Mouse (Mus musculus) inflammation-experienced regulatory T-cells, adult 6 months (primary cell): Measurements from ENCODE around the gene Trim75. TPM values are rescaled to one million over a fixed set of nuclear protein-coding genes. Genes with fewer than 3 reads are reported as not detected.
A peak's percentile ranks its signal among the peaks of the same experiment; 100 is the strongest.
"Not testable (repeated sequence)": the region's sequence is repeated elsewhere in the genome, so short reads cannot be mapped to it uniquely, and the experiment has no call there.

Source experiments
- ATAC-seq: one replicate; pipeline ENCODE4 v1.8.0; 2017
- polyA plus RNA-seq, 3 experiments: library from polyadenylated mRNA; unstranded; fragments of 100-300 nt; shearing (Covaris generic); gene quantifications; one replicate each; pipeline ENCODE4 v1.2.1; 2017

Gene Trim75
- under 1 TPM in 2 of 3 experiments, not detected in 1; 0.23 to 0.36 TPM for polyA plus RNA-seq

DNA sequence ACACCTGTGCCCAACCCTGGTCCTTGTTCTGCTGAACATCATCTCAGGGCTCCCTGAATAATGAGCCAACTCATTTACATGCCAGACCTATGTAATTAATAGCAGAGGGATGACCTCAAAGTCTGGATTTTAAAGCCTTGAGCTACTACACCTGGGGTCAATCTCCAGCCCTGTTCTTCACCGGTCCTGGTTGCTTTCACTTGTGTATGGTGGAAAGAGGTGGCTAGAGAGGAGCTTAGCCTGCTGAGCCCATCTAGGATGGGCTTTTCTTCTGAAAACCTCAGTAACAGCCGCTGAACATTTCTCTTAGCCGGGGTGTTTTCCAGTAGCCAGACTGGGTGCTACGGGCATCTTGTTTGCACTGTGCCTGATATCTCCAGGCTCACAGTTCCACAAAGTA, at the start of gene Trim75:
Gene Trim75, minus strand, starts transcription at position 101 of the 400 bp plus-strand sequence.
- ATAC-seq: no peak

- no peak for ATAC-seq
Measured at GRCm38 (mm10) chr8:65037117-65037533, 49.5 kb upstream of the Trim75 start, which contains the start of gene Apela. Apela (minus strand) TSS chr8:65037336.

- no peak for ATAC-seq
Measured at GRCm38 (mm10) chr8:65034136-65034535, 46.5 kb upstream of the Trim75 start.

DNA sequence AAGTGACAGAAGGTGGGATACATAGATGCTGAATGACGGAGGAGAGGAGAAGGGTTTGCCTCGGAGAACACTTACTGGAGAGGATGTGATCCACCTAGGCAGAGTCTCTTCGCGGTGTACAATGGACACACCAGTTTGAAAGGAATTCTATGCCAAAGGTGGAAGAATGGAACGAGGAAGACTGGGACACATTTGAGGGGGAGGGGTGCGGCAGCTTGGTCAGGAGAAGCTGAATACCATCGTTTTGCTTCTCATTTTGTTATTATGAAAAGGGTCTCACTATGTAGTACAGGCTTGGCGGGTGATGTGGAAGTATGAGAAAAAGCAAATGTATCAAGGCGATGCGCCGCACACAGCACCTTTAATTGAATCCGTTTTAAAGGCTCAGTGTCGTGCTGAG, 45.4 kb upstream of the Trim75 start:
- ATAC-seq: no peak

GRCm38 (mm10) chr8:65032107-65032506, 44.5 kb upstream of the Trim75 start:
- no peak for ATAC-seq

GRCm38 (mm10) chr8:65030735-65031485, 43.3 kb upstream of the Trim75 start:
- ATAC-seq: no peak

GRCm38 (mm10) chr8:65029776-65030175, 42.1 kb upstream of the Trim75 start:
- no peak for ATAC-seq

GRCm38 (mm10) chr8:65028959-65029686, 41.5 kb upstream of the Trim75 start:
- ATAC-seq: no peak

DNA sequence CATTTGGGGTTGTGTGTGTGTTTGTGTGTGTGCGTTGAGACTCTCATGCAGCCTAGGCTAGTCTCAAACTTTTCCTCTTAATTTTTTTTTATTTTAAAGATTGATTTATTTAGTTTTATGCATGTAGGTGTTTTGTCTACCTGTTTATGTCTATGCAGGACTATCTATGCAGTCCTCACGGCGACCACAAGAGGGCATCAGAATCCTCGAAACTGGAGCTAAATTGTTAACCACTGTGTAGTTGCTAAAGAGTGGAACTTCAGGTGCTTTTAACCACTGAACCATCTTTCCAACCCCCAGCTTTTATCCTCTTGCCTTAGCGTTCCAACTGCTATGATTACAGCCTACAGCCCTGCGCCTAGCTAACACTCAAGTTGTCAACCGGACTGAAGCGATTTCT, 34.9 kb upstream of the Trim75 start:
- ATAC-seq: no peak

DNA sequence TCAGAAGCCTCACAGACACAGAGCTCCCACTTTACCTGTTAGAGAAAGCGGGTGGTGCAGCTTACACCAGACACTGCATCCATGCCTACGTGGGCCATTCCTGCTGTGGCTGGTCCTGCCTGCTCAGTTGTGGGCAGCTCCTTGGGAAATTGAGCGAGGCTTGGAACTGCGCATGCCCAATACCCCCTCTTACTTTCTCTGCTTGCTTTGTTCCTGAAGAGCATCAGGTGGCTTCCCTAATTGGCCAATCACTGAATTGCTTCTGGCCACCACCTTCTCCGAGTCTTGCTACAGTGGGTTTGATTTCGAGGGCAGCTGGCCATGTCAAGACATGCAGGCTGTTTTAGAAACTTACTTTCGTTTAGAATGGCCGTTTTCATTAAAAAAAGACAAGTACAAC, 30.8 kb upstream of the Trim75 start, which contains the start of the genes Trim61 and Trim60:
Gene Trim61, minus strand, starts transcription at position 101 of the 400 bp plus-strand sequence.
Gene Trim60, minus strand, starts transcription at position 162 of the 400 bp plus-strand sequence.
- no peak for ATAC-seq

DNA sequence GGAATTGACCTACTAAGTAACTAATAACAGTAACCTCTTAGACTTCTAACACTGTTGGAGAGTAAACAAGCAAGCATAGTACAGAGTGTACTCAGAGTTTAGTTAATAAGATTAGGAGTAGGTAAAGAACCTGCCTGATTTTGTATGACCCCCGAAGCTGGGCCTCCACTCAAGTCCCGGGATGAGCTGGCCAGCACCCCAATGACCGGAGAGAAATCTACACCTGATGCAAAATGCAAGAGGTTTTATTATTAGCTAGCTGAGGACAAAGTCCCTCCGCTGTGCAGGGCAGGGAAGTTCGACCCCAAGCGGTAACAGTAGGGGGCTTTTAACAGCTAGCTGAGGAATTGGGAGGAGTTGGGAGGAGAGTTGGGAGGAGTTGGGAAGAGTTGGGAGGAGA, 20.0 kb upstream of the Trim75 start:
- ATAC-seq: not testable (repeated sequence)

DNA sequence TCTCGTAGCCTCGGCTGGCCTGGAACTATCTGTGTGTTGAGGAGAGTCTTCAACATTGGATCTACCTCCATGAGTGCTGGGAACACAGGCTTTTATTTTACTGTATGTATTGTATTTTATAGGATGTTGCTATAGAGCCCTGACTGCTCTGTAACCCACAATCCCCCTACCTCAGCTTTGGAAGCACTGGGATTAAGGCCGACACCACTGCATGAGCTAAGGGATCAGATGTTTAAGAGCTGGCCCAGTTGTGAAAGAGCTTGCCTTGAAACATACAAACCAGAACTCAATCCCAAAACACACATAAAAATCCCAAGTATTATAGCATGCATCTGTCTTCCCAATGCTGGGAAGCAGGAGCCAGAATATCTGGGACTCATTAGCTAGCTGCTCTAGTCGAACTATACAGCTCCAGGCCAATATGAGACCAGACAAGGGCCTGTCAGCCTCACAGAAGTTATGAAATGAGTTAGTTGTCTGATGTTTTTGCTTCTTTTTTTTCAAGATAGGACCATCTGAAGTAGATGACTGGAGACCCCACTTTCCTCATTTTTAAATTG, 11.3 kb upstream of the Trim75 start:
- ATAC-seq: no peak

- no peak for ATAC-seq
Measured at GRCm38 (mm10) chr8:64983150-64983897, 4.3 kb downstream of the Trim75 start.

GRCm38 (mm10) chr8:64962836-64963235, 24.8 kb downstream of the Trim75 start:
- ATAC-seq: peak; percentile 67

DNA sequence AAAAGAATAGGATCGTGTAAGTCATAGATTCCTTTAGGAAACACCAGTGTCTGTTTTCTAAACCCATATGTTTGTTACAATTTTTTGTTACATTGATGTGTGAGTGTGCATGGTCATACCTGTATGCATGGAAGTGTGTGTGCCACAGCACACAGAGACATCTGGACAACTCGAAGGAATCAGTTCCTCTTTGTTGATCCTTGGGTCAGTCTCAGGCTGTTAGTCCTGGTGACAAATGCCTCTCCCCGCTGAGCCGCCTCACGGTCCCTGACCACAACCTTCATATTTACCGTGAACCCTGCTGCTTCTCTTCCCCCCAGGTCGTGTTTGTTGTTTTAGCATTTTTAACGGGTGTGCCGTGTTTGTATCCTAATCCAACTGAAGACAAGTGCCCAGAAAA, 28.6 kb downstream of the Trim75 start:
- no peak for ATAC-seq

DNA sequence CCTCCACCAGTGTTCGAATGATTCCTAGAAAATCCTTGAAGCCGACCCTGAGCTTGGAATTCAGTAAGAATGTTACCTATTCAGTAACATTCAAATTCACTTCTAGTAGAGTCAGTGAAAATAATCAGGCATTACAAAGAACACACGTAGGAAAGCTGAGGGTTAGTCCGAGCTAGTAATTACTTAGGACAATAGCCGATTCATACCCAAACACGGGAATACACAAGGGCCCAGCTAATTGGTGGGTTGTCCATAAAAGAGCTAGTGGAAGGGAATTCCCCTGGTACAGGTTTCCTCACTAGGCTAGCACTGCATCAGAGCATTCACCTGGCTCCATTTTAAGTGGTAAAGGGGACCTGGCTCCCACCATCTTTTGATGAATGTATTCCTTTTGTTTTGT, 35.5 kb downstream of the Trim75 start:
- no peak for ATAC-seq

- ATAC-seq: no peak
Measured at GRCm38 (mm10) chr8:64948371-64948770, 39.3 kb downstream of the Trim75 start.

DNA sequence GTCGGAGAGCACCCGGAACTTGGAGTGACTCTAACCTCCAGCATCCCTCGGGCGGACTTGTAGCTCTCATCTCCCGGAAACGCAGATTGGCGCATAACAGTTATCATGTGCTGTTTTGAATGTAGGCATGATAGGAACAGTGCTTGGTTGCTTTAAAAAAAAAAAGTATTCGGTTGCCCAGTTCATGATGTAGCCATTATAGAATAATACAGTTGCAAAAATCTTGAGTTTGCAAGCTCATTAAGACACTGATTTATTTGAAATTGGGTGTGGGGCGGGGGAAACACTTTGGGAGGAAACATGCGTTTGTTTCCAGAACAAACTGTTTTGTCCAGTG, 40.0 kb downstream of the Trim75 start:
- ATAC-seq: no peak

DNA sequence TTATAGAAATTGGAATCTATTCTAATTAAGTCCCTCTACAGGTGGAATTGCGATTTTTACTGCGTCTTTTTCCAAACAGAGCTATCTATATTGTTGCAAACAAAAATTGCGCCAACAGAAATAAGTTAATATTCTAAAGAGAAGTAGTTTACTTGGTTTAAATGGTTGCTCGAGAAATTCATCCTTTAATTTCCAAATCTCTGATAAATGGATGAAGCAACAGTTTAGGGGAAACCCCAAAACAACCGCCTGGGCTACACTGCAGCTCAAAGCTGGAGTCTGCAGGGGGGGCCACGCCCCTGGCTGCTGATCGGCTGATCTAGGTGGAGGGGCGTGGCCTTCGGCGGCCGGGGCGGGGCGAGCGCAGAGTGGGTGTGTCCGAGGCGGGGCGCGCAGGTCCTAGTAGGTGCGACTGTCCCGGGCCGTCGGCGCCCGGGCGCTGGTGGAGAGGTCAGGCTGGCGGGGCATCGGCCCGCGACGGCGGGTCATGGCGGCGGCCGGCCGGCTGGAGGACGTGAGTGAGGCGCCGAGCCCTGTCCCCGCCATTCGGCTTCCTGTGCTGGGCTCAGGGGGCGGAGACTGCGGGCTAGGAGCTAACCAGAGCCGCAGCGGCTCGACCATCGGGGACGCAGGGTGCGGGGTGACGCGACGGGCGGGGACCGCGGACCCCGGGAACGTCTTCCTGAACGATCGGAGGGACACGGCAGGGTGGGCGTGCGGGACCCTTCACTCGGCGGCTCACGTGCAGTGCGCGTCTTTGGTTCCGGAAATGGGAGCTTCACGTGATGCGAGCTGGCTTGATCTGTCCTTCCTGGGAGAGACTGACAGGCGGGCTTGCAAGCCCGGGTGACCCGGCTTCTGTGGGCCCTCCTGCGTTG, 40.6 kb downstream of the Trim75 start, which contains the start of gene Tmem192:
Gene Tmem192, plus strand, starts transcription at position 366 of the 878 bp plus-strand sequence.
- ATAC-seq: peak; percentile 86

GRCm38 (mm10) chr8:64946441-64946819, 41.2 kb downstream of the Trim75 start:
- peak; percentile 60 for ATAC-seq

GRCm38 (mm10) chr8:64945606-64946005, 42.0 kb downstream of the Trim75 start:
- ATAC-seq: no peak

GRCm38 (mm10) chr8:64944831-64945230, 42.8 kb downstream of the Trim75 start:
- no peak for ATAC-seq
